Mouse (Mus musculus) embryonic facial prominence, embryonic 14.5 days (tissue): ENCODE data around the gene Limd1. TPM values are rescaled to one million over a fixed set of nuclear protein-coding genes. Genes with fewer than 3 reads are reported as not detected.

ENCODE experiments used
- ATAC-seq: fragments of 200-750 bp; cut with Nextera tagmentation; 2 replicates; pipeline ENCODE4 v1.8.0; 2017; ENCODE audit warnings: low read depth, moderate number of reproducible peaks, moderate TSS enrichment
- DNase-seq: peaks from one replicate; pipeline ENCODE4 v3.0.0-alpha.2; 2015; ENCODE audit warnings: low spot score
- H3K27ac ChIP-seq: fragments of 300-500 bp; sonication (generic); replicated peaks from 2 replicates; pipeline ENCODE4 v1.5.1; 2014; ENCODE audit warnings: low read depth, mild to moderate bottlenecking, low read length, moderate library complexity
- H3K27me3 ChIP-seq: fragments of 300-500 bp; sonication (generic); replicated peaks from 2 replicates; pipeline ENCODE4 v1.6.1; 2014; ENCODE audit warnings: low read length; ENCODE audit not compliant: control insufficient read depth, insufficient read depth
- H3K36me3 ChIP-seq: fragments of 300-500 bp; sonication (generic); 2 replicates; pipeline ENCODE4 v1.6.1; 2014; ENCODE audit warnings: low read length, mixed read lengths; ENCODE audit not compliant: control insufficient read depth, insufficient read depth
- H3K4me1 ChIP-seq: fragments of 300-500 bp; sonication (generic); 2 replicates; pipeline ENCODE4 v1.6.1; 2014; ENCODE audit warnings: antibody characterized with exemption, low read length; ENCODE audit not compliant: control insufficient read depth, insufficient read depth
- H3K4me2 ChIP-seq: fragments of 300-500 bp; sonication (generic); 2 replicates; pipeline ENCODE4 v1.6.1; 2014; ENCODE audit warnings: low read depth, mild to moderate bottlenecking, low read length, moderate library complexity, mixed read lengths
- H3K4me3 ChIP-seq: fragments of 300-500 bp; sonication (generic); 2 replicates; pipeline ENCODE4 v1.5.1; 2014; ENCODE audit warnings: low read depth, mild to moderate bottlenecking, low read length
- H3K9ac ChIP-seq: fragments of 300-500 bp; sonication (generic); 2 replicates; pipeline ENCODE4 v1.6.1; 2014; ENCODE audit warnings: low read depth, mild to moderate bottlenecking, low read length, moderate library complexity, mixed read lengths
- H3K9me3 ChIP-seq: fragments of 300-500 bp; sonication (generic); 2 replicates; pipeline ENCODE4 v1.6.1; 2016; ENCODE audit warnings: low read length; ENCODE audit not compliant: control insufficient read depth
- WGBS: fragments of 180-500 bp; shearing (Covaris S2); extraction: QIAGEN DNeasy Blood & Tissue Kit; methylation state at CpG from one replicate; pipeline ENCODE4 v1.1.7; 2014; 5-methylcytosine and 5-hydroxymethylcytosine counted together
- polyA plus RNA-seq: library from polyadenylated mRNA; unstranded; fragments of >200 nt; fragmentation: Nextera tagmentation; extraction: Ambion mirVana; gene quantifications from 2 replicates; pipeline ENCODE4 v1.2.1, GENCODE M21; 2014

The Limd1 gene
- polyA plus RNA-seq, 1 experiment from 2014 or later, result 56.5 TPM

DNA sequence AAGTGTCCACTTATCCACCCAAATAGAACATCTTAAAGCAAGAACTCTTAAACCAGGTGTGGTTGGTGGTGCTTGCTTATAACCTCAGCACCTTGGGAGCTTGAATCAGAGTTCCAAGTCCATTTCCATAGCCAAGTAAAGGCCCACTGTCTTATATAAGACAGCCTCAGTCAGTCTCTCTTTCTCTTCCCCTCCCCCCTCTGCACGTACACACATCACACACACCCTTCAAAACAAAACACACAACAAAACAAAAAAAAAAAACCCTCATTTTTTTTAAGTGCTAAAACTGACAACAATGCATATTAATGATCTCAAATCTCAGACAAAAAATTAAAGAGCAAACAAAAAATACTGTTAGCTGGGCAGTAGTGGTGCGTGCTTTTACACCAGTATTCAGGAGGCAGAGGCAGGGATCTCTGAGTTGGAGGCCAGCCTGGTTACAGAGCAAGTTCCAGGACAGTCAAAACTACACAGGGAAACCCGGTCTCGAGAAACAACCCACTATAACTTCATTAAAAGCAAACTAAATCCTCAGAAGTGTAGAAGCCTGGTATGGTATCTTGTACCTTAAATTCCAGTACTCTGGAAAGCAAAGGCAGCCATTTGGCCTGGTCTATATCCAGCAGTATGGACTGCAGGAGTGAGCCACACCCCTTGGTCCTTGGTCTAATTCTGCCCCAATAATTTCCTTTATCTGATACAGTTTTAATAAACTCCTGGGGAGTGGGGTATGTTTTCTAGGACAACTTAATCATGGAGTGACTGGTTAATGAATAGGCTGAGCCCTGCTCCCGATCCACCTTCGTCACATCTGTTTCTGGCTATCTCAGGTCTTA, 49.8 kb downstream of the Limd1 start:
- WGBS, result 19% methylated on average over 6 of the region's 6 CpGs
- peak overlapping the region; percentile 60 for H3K4me3 ChIP-seq
- peak overlapping the region; percentile 95 for H3K27ac ChIP-seq
- H3K9ac ChIP-seq, result peak overlapping the region; percentile 73
- no peaks in the 10 kb centered on the region for H3K27me3 ChIP-seq
- ATAC-seq (no peak), DNase-seq (no peak)
- peaks cover 30% of the 10 kb centered on the region for H3K4me1 ChIP-seq
- H3K36me3 ChIP-seq, result no peaks in the 10 kb centered on the region
- peak overlapping the region; percentile 76 for H3K4me2 ChIP-seq
- no peaks in the 10 kb centered on the region for H3K9me3 ChIP-seq

DNA sequence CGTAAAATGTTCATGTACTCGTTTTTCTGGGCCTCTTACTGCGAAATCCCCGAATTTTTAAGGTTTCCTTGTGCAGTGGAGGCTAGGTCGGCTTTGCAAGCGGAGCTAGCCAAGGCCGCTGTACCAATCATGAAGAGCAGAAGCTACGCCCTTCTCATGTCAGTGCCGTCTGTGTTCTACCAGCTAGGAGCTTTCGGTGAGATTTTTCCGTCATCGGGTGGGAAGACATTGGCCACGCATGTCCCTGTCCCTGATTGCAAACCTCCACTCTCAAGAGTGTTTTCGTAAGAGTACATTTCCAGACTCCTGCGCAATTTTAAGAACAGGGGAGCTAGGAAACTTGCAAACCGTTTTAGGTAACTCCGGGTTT, 50.4 kb downstream of the Limd1 start:
- peak; percentile 13 for ATAC-seq
- H3K36me3 ChIP-seq, result no peaks in the 10 kb centered on the region
- WGBS, result 2% methylated on average over 17 of the region's 17 CpGs
- peak overlapping the region; percentile 73 for H3K9ac ChIP-seq
- peak overlapping the region; percentile 95 for H3K27ac ChIP-seq
- peak overlapping the region; percentile 76 for H3K4me2 ChIP-seq
- no peaks in the 10 kb centered on the region for H3K9me3 ChIP-seq
- no peaks in the 10 kb centered on the region for H3K27me3 ChIP-seq
- peak; percentile 68 for DNase-seq
- H3K4me1 ChIP-seq, result peaks cover 30% of the 10 kb centered on the region
- peak overlapping the region; percentile 60 for H3K4me3 ChIP-seq

DNA sequence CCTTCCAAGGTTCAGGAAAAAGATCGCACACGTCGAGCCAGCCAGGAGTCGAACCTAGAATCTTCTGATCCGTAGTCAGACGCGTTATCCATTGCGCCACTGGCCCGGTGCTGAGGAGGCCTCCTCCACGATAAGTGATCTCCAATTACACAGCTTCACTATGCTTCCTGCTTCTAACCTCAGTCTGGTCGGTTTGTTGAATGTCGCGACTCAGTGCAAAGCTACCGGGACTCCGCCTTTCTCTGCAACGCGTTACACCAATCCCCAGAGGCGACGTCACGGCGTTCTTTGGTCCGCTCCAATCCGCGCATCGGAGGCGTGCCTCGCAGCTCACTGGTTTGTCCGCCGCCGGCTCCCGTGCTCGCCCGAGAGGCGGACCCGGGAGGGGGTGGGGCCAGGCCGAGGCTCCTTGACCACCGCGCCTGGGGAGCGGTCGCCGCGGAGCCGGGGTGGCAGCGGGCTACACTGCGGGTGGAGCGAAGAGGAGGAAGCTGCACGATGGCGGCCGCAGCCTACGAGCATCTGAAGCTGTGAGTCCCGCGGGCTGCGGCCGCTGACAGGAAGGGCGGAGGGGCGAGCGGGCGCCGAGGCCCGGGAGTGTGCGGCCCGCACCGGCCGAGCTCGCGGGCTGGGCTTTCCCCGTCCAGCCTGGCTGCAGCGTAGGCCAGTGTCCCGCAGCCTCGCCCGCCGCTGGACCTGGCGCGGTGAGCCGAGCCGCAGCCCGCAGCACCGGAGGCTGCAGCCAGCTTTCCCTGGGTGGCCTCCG, 51.1 kb downstream of the Limd1 start, which contains the start of gene Sacm1l:
TSS of gene Sacm1l (plus strand) at position 368 of the 766 bp plus-strand sequence.
- Histone ChIP-seq H3K4me1 (peaks cover 30% of the 10 kb centered on the region), H3K9ac (peak within 1 kb of the TSS; percentile 87), H3K27ac (peak within 1 kb of the TSS; percentile 95), H3K4me2 (peak within 1 kb of the TSS; percentile 76), H3K27me3 (no peaks in the 10 kb centered on the region), H3K9me3 (no peaks in the 10 kb centered on the region), H3K4me3 (peak within 1 kb of the TSS; percentile 60), H3K36me3 (no peaks in the 10 kb centered on the region)
- under 1% methylated on average over 35 of the region's 79 CpGs for WGBS
- ATAC-seq (peak; percentile 99), DNase-seq (peak; percentile 100)

DNA sequence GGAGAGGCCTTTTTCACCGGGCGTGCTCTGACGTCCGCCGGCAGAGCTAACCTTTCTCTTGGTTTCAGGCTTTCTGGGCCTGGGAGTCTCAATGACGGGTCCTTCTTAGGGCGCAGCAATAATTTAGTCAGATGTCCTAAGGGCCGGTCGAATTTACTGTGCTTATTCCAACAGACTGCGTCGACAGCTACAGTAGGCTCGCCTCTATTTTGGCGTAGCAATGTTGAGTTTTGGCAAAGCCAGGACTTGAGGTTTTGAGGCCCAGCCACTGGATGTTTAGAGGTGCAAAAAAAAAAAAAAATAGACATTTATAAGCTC, 51.6 kb downstream of the Limd1 start:
- Histone ChIP-seq H3K4me2 (peak overlapping the region; percentile 65), H3K9ac (peak overlapping the region; percentile 87), H3K4me3 (peak overlapping the region; percentile 60), H3K36me3 (no peaks in the 10 kb centered on the region), H3K27ac (peak overlapping the region; percentile 95), H3K9me3 (no peaks in the 10 kb centered on the region), H3K4me1 (peaks cover 30% of the 10 kb centered on the region), H3K27me3 (no peaks in the 10 kb centered on the region)
- ATAC-seq (no peak), DNase-seq (peak; percentile 50)
- under 1% methylated on average over 13 of the region's 13 CpGs for WGBS

DNA sequence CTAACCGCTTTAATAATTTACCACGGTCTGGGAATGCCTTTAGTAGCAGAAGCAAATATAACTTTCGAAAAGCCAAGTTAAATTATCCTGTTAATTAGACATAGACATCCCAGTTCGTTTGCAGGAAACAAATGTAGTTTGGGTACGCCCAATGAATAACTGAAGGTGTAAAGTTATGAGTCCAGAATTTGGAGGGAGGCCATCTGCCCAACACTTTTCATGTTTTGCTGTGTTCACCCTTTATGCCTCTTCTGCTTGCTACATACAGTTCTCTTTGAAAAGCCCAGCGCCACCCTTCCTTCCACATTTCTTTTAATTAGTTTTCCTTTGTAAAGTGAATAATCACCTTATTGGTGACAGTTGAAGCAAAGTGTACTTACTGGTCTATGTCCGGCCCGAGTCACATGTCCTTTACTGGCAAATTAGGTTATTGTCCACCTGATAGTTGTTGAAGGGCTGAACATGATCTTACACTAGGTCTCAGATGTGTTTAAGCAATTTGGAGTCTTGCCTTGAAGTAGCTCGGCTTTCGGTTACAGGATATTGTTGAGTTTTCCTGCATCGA, 52.1 kb downstream of the Limd1 start:
- ATAC-seq (no peak), DNase-seq (no peak)
- H3K4me3 ChIP-seq, result peak overlapping the region; percentile 60
- H3K9me3 ChIP-seq, result no peaks in the 10 kb centered on the region
- peaks cover 30% of the 10 kb centered on the region for H3K4me1 ChIP-seq
- H3K4me2 ChIP-seq, result peak overlapping the region; percentile 65
- peak overlapping the region; percentile 87 for H3K9ac ChIP-seq
- peak overlapping the region; percentile 95 for H3K27ac ChIP-seq
- H3K36me3 ChIP-seq, result 0 out of 2 replicates have a peak, but pooled peaks cover under 1% of the 10 kb centered on the region
- 25% methylated on average over 11 of the region's 11 CpGs for WGBS
- no peaks in the 10 kb centered on the region for H3K27me3 ChIP-seq

DNA sequence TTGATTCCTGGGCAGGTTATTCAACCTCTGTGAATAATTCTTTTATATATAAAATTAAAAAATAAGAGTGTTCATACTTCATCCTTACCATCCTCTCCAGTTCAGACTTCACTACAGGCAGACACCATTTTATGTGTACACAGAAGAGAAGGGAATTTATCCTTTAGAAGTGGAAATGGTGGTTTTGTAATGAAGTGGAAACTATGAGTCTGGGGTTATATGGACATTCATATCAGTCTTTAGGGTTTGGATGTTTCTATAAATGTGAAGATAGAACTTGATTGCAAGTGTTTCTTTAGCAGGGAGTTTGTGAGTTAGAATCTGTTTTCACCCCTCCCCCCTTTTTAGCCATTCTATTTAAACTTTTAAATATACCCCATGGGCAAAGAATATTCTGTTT, 52.7 kb downstream of the Limd1 start:
- peak overlapping the region; percentile 65 for H3K4me2 ChIP-seq
- no peaks in the 10 kb centered on the region for H3K9me3 ChIP-seq
- ATAC-seq, result no peak
- 0 out of 2 replicates have a peak, but pooled peaks cover 5% of the 10 kb centered on the region for H3K36me3 ChIP-seq
- H3K4me1 ChIP-seq, result peaks cover 30% of the 10 kb centered on the region
- H3K27ac ChIP-seq, result no peak overlapping the region; the same call in 1 of the 2 replicates
- peak overlapping the region; percentile 87; the same call in 1 of the 2 replicates for H3K9ac ChIP-seq
- DNase-seq, result no peak
- no peaks in the 10 kb centered on the region for H3K27me3 ChIP-seq
- peak overlapping the region; percentile 60 for H3K4me3 ChIP-seq

DNA sequence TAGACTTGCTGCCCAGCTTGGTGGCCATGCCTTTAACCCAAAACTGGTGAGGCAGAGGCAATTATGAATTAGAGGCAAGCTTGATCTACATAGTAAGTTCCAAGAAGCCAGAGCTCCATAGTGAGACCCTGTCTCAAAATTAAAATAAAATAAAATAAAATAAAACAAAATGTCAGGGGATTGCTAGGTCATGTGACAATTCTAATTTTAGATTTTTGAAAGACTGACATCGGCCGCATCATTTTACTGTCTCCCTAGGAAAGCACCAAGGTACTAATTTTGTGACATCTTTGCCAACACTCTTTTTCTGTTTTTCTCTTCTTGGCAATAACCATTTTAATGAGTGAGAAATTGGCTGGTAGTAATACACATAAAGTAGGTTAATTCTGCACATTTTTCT, 58.1 kb downstream of the Limd1 start:
- 92% methylated on average over 2 of the region's 2 CpGs for WGBS
- DNase-seq (no peak), ATAC-seq (no peak)
- H3K4me1 ChIP-seq, result peaks cover 10% of the 10 kb centered on the region; the same call in 1 of the 2 replicates
- H3K27ac ChIP-seq, result no peak overlapping the region
- H3K4me2 ChIP-seq, result no peak overlapping the region
- H3K9ac ChIP-seq, result no peak overlapping the region
- H3K9me3 ChIP-seq, result no peaks in the 10 kb centered on the region
- 0 out of 2 replicates have a peak, but pooled peaks cover 5% of the 10 kb centered on the region for H3K36me3 ChIP-seq
- H3K27me3 ChIP-seq, result no peaks in the 10 kb centered on the region
- no peak overlapping the region for H3K4me3 ChIP-seq

DNA sequence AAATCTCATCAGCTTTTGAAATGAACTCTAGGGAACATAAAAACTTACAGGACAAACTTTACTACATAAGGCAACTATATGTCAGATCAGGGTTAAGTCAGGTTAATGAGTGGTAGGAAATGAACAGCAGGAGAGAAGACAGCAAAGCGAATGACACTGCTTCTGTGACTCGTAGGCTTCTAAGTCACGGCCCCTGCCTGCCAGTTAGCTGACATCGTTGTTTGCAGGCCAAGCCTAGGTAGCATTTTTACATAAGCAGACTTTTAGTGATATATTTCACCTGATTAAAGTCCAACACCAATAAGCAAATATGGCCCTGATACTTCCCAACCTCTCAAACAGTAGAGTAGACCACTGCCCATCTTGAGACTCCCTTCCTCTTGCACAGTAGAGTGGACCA, 59.7 kb downstream of the Limd1 start:
- DNase-seq, result no peak
- no peak for ATAC-seq
- 73% methylated on average over 4 of the region's 4 CpGs for WGBS

More for the DNA sequence above, 59.7 kb downstream of the Limd1 start:
- no peak overlapping the region for H3K4me3 ChIP-seq
- H3K27ac ChIP-seq, result no peak overlapping the region
- peaks cover 9% of the 10 kb centered on the region; the same call in 1 of the 2 replicates for H3K36me3 ChIP-seq
- no peaks in the 10 kb centered on the region for H3K4me1 ChIP-seq
- H3K4me2 ChIP-seq, result no peak overlapping the region
- H3K9ac ChIP-seq, result no peak overlapping the region
- H3K27me3 ChIP-seq, result no peaks in the 10 kb centered on the region
- H3K9me3 ChIP-seq, result no peaks in the 10 kb centered on the region
